Mouse (Mus musculus) bone marrow macrophage, adult 2 months (primary cell): ENCODE results near the gene Ankrd26.

Experiments used
- CTCF ChIP-seq: IDR thresholded peaks from 2 replicates; pipeline ENCODE4 v1.5.1; 2012; ENCODE audit warnings: low read depth, mild to moderate bottlenecking, low read length, moderate library complexity
- POLR2A ChIP-seq: IDR thresholded peaks from 2 replicates; pipeline ENCODE4 v1.6.1; 2012; ENCODE audit warnings: mild to moderate bottlenecking, low read depth, low read length, borderline replicate concordance

DNA sequence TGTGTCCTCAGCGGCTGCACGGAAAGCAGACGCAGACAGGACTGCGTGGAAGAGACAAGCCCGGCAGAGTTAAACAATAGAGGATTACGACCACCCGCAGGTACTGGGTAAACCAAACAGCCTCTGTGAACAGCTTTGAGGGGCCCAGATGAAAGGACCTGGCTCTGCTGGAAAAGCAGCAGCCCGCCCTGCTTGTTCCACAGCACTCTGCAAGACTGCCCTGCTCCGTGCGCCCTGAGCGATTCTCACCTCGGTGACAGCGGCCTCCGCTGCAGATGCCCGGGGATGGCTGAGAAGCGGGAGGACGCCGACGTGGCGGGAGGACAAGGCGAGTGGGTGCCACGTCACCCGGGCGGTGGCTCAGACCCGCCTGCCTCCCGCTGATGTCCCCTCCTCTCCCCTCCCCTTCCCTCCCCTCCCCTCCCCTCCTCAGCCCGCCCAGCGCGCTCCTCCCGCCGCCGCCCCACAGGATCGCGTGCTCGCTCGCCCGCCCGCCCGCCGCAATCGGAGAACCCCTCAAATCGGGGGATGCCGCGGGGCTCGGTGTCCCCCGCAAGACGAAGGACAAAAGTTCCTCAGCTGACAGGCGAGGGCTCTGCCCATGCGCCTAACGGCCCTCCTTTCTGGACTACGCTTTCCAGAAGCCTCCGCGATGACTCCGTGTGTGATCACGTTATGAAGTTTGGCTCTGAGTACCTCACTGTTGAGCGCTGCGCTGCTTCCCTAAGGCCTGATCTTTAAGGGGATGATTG lies 82.9 kb downstream of the Ankrd26 start, which contains the start of gene Zfp9:
- TF ChIP-seq CTCF: no peak
- TF ChIP-seq POLR2A: no peak
